Mouse (Mus musculus) myocyte (in vitro differentiated cells): ENCODE results near the gene Nat9.

Source experiments
- E2F4 ChIP-seq: IDR thresholded peaks from one replicate; pipeline ENCODE4 v1.6.1; 2011; ENCODE audit warnings: mild to moderate bottlenecking, control low read depth, moderate library complexity; ENCODE audit not compliant: insufficient read depth
- MAX ChIP-seq: IDR thresholded peaks from one replicate; pipeline ENCODE4 v1.6.1; 2011; ENCODE audit warnings: low read depth, mild to moderate bottlenecking, control low read depth
- MYOD1 ChIP-seq, 3 experiments: IDR thresholded peaks; one replicate each; pipeline ENCODE4 v1.6.1; 2011; ENCODE audit warnings: control low read depth in 2 of 3, low read depth in 2 of 3, mild to moderate bottlenecking in 2 of 3, moderate library complexity in 1 of 3; ENCODE audit not compliant: insufficient read length in 2 of 3, control insufficient read depth in 1 of 3
- POLR2A ChIP-seq: IDR thresholded peaks from one replicate; pipeline ENCODE4 v1.6.1; 2011; ENCODE audit warnings: low read depth, mild to moderate bottlenecking, control low read depth, moderate library complexity; ENCODE audit not compliant: insufficient read length
- POLR2AphosphoS2 ChIP-seq: IDR thresholded peaks from one replicate; pipeline ENCODE4 v1.6.1; 2011; ENCODE audit warnings: low read depth, control low read depth; ENCODE audit not compliant: insufficient read length
- TCF3 ChIP-seq: IDR thresholded peaks from one replicate; pipeline ENCODE4 v1.6.1; 2011; ENCODE audit warnings: low read depth, control low read depth; ENCODE audit not compliant: insufficient read length
- USF1 ChIP-seq: IDR thresholded peaks from one replicate; pipeline ENCODE4 v1.6.1; 2011; ENCODE audit warnings: low read depth, mild to moderate bottlenecking, control low read depth, moderate library complexity

DNA sequence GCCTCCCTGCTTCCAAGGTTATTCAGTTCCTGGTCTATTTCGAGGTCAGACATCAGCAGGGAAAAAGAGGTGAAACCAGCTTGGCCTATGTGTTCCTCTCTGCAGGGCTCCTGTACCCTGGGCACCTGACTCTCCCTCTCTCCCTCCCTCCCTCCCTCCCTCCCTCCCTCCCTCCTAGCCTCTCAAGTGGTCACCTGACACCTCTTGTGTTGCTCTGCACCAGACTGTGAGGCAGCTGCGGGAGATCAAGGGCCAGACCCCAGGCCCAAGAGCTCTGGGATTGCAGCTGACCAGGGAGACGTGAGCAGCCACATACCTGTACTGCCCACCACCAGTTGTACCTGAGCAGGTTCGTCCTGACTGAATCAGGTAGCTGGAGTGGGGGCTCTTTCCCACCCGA, 27.5 kb upstream of the Nat9 start:
- TF ChIP-seq USF1 (no peak), E2F4 (no peak), MAX (no peak), MYOD1 (IDR thresholded peaks at IDR 0.05; ENCODE audit: control insufficient read depth in 1 of 3, insufficient read length in 2 of 3, low read depth in 2 of 3) (no peak), TCF3 (no peak), POLR2AphosphoS2 (no peak), POLR2A (no peak)
